12 mouse cellular contexts compared by ENCODE assay signal in the genomic region with DNA sequence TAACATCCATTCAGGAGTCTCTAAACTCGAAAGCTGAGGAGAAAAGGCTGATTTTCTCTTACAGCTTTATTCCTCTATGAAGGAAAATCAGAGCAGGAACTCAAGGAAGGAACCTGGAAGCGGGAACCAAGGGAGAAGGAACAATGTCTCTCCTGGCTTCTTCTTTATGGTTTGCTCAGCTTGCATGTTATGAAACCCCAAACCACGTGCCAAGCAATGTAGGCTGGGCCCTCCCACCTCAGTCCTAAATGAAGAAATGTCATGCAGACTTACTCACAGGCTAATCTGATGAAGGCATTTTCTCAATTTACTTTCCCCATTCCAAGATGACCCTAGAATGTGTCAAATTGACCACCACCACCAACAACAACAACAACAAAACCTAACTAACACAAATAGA.
"Had no signal": no experiment of that assay in that cellular context is flagged by ENCODE, and none has a peak within 500 bp of the region (broad histone marks: within the 10 kb centered on the region; RNA-seq: fewer than 3 reads in every experiment).

No protein-coding gene starts in this region.

- DNase-seq: kidney, adult 18-20 months; kidney, adult 9 months; kidney, postnatal 14 days; kidney, postnatal 4 days; liver, embryonic 13.5 days; lung, adult 2 months; lung, postnatal 14 days; lung, postnatal 4 days; retina, postnatal 1 day; spleen, adult 18-20 months; thymus, adult 18-20 months; thymus, postnatal 36 days had no signal
